Mouse (Mus musculus): ENCODE results near the gene Sphkap.

DNA sequence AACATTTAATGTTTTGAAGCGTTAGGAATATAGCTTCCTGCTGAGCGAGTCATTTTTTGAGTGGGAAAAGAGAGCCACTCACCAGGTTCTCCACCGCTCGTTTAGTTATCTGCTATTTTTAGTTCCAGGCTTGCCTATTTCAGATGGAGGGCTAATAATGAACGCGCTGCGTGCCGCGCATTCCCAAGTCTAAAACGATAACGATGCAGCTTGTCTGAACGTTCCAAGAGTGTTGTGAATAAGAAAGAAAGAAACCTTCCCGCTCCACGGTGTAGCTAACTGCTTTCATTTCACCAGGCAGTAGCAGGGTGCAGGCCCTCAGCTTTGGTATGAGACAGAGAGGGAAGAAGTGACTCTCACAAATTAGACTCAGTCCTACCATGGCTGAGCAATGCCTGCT is 62.4 kb downstream of the Sphkap start:
- TF ChIP-seq CTCF (conservative IDR thresholded peaks at IDR 0.05; ENCODE audit: insufficient read depth, insufficient read length, low read depth, low read length) (no peak), POLR2A (IDR thresholded peaks at IDR 0.05; ENCODE audit: low read depth, low read length) (no peak)
